Mouse (Mus musculus) spleen, postnatal 10 days (tissue): ENCODE measurements around the gene Cybrd1.

Experiments
- DNase-seq, 2 experiments: peaks; one replicate each; pipeline ENCODE4 v3.0.0; 2021 to 2022; ENCODE audit warnings: low spot score in 2 of 2

Gene Cybrd1

DNA sequence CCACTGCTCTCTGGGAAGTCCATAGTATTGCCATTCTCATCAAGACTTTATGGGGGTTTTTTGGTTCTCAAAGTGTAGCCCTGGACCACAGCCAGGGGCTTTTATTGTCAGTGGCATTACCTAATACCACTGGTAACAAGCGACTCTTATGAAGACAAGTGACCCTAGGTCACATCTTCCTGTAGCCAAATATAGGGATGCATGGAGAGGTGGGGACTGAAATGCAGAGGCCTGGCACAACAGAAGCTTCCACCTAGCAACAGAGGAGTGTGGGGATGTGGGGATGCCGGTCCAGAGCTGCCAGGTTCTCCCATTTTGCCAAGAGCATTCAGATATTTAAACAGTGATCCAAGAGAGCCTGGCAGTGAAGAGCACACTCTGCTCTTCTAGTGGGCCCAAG, 5.9 kb downstream of the Cybrd1 start:
- no peak for DNase-seq

DNA sequence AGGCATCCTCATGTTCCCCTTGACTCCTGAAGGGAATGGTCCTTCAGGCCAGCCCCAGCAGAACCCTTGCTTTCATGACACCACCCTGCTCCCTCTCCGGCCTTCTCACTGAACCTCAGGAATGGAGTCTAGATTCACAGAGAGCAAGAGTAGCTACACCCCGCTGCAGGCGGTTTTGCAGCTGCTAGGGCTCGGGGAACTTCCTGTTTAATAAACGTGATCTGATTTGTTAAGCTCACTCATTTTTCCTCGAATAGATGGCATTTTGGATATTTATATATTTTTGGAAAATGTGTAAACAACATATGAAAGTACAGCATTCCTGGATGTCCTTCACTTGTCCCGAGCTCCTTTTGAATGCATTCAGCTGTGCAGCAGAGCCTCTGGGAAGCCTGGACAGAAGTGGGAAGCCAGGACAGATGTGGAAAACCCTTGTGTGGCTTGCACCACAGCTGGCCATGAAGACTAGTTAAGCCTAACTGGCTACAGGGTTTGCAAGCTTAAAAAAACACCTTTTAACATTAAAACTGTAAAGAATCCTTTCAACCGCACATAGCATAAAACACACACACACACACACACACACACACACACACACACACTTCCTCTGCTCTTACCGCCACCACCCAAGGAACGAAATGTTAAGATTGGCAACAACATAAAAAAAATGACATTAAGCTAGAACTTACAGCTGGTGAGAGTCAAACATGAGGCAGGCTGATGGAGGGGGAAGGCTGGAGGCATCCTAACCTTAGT, 10.2 kb downstream of the Cybrd1 start:
- DNase-seq: no peak

DNA sequence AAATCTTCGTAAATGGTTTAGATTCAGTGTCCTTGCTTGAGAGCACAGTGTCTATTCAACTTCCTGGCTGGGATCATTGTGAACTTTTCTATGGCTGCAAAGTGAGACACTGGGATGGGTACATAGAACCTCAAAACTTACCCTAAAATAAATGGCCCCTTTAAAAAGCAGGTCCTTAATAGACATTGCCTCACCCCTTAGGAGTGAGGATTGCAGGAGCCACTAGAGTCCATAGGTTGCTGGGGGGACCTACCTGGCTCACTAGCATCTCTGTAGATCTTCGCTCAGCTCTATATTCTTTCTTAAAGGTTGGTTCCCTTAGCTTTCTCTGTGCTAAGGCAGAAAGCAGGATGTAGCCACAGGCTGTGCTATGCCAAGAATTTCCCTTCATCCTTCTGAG, 12.6 kb downstream of the Cybrd1 start:
- no peak for DNase-seq

DNA sequence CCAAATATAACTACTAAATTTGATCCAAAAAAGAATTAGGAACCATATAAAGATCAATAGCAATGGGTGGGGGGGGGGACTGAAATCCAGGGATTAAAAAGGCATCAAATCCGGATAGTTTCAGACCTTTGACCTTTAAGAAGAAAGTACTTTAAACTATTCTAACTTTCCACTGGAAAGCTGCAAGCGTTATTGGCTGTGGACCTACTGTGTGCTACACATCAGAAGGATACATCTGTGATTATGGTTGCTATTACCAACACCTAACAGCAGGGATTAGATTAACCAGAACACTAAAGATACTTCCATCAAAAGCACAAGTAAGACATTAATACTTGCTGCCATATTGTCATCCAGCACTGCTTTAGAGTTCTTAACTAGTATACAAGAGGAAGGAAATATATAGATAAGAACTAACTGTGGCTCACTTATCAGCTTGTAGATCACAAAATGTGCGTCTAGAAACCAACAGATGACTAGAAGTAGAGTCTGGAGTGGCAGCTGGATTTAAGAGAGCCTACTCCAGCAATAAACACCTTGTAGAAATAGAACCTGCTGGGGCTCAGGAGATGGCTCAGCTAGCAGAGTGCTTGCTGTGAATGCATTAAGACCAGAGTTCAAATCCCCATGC, 14.3 kb downstream of the Cybrd1 start:
- DNase-seq: no peak

DNA sequence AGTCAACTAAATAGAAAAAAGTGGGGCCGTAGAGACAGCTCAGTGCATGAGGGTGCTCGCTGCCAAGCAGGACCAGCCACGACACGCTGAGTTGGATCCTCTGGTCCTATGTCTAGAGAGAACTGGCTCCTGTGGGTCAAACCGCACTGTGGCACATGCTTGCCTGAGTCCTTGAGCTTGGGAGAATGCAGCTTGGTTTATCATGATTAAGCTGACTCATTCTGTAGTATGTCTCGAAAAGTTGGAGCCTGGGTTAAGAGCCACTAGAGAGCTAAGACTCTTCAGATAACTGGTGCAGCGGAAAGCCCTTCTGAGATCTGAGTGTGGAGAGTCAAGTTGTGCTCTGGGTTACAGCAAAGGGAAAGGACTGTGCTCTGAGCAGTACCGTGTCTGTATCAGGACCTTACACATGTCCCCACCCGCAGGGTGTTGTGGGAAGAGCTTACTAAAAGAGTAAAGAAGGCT, 16.4 kb downstream of the Cybrd1 start:
- DNase-seq: no peak

DNA sequence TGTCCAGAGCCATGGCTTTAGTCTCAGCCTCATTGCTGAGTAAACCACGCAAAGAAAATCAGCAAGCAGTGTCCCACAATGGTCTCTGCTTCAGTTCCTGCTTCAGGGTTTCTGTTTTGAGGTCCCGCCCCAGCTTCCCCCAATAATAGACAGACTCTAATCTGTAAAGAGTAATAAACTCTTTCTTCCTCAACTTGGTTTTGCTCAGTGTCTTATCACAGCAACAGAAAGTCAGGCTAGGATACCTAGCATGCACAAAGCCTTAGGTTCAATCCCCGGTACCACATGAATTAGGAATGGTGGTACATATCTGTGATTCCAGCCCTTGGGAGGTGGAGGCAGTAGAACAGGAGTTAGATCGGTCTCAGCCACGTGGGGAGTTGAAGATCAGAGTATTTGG, 17.1 kb downstream of the Cybrd1 start:
- no peak for DNase-seq

DNA sequence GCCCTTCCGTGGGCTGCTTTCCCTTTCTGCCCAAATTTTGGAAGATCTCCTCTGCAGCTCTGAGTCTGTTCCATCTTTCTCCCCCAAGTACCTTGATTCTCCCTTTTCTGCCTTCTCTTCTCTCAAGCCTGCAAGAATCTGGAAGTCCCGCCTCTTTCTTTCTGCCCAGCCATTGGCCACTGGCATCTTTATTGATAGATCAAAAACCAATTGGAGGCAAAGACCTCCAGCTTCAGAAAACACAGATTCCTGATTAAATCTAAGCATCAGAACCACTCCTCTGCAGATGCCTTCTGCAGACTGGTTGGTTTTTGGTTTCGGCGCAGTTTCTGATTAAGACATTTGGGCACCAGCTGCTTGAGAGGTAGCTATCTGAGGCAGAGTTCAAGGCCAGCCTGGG, 22.9 kb downstream of the Cybrd1 start:
- no peak for DNase-seq

DNA sequence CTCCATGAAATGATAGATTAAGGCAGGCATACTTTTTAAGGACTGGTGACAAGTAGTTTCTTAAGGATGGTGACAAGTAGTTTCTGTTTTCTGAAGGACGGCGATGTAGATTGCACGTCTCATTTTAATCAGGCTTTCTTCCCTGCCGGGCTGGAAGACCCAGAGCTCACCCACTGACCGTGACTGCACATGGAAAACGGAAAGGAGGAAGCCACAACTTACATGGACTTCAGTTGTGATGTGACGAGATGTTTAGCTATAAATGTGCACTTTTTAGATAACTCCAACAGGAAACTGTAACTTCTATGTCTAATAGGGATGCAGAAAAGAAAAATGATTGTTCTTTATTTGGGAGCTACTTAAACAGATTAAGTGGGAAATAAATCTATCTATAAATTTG, 24.7 kb downstream of the Cybrd1 start:
- no peak for DNase-seq

DNA sequence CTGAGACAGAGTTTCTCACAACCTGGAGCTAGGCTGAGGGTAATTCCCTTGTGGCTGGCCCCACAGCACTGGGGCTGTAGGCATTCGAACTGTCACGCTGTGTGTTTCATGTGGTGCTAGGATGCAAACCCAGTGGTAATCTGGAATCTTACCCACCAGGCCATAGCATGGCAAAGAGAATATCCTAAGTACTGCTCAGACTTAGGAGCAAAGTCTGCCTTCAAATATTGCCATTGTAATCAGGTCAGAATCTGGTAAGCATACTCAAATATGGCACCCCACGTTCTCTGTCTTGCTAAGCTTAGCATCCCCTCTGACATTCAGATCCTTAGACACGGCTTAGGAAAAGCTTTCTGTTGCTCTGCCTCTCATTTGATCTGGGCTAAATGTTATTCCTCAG, 28.1 kb downstream of the Cybrd1 start:
- DNase-seq: no peak

DNA sequence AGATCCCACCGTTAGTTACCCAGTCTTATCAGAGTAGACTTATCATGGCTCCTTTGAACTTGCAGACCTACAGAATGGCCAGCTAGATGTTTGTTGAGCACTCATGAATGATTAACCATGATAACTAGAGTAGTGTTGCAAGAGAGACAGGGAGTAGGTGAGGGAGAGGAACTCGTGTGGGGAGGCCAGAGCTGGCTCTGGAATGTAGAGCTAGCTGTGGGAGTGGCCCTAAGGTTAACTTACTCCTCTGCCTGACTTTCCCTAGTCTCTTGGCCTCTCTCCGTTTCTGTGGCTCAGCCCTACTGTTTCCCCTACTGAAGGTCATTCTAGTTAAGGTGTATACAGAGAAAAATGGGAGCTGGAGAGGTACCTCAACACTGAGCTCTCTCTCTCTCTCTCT, 28.5 kb downstream of the Cybrd1 start:
- no peak for DNase-seq

DNA sequence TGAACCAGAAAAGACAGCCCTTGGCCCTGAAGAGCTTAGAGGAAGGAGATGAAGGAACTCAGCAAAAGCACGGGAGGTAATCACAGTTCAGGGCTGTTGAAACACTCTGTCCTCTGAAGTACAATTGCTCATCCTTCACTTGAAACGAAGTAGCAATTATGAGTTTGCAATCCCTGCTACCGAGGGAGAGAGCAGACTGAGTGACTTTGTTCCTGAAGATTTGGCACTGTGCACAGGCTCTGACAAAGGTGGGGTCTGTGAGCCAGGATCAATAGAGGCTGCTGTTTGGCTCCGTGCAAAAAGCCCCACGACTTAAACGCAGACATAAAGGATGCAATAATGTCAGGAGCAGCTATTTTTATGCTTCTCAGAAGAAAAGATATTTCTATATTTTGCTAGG, 30.1 kb downstream of the Cybrd1 start:
- DNase-seq: no peak

DNA sequence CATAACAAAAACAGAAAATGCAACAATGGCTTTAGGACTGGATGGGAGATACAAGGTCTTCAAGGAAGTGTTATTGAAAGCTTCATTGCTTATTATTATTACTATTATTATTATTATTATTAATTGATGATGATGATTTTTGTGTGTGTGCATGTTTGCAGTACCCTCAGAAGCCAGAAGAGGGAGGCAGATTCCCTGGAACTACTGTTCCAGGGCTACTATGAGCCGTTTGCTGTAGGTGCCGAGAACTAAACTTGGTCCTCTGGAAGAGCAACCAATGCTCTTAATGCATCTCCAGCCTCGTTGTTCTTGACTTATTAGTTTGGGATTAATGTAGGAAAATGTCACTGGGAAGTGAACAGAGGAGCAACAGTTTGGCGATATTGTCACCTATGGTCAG, 34.4 kb downstream of the Cybrd1 start:
- no peak for DNase-seq

DNA sequence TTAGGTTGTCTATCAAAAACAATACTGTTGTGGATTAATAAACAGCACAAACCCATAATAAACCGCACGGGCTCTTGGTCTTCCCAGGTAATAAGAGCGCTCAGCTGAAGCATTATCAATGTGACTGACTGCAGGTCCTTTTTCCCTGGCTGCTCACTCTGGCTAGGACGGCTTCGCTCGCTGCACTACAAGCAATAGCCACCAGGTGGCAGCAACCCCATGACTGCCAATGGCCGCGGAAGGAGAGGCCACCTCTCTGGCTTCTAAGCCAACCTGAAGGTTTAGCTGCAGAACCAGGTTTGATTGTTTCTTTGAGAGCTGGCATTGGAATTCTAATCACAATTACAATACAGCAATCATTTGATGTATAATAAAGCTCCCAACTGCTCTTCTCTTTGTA, 37.8 kb downstream of the Cybrd1 start:
- DNase-seq: peak; percentile 67 to 83

DNA sequence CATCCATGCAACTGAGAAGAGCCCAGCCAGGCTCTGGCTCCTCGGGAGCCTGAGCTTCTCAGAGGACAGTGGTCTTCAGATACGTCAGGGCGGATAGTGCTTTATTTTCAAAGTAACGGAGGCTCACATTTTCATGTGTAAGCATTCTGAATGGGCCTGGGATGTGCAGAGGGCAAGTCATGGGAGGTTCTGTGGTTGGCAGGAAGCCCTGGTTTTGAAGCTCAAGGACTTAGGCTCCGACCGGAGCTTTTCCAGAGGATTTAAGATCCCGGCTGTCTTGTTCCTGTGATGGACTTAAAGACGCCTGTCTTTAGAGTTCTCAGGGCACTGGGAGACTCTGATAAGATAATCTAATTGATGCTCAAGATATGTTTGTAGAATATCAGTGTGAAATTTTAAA, 38.7 kb downstream of the Cybrd1 start:
- no peak for DNase-seq

DNA sequence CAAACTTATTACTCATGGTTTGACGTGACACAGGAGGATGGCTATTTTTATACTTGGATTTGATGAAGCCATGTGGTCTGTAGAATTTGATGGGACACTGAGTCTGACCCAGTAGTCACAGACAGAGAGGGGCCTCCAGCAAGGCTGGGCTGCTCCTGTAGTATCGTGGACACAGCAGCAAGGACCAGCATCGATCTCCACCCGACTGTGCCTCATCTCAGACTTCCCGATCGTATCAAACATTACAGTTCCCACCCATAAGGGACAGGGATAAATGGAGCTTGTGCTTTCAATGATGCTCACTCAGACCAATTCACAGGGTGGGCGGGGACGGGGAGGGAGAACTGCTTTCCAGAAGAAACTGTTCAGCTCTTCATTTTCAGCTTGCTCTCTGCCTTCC, 40.2 kb downstream of the Cybrd1 start:
- no peak for DNase-seq

DNA sequence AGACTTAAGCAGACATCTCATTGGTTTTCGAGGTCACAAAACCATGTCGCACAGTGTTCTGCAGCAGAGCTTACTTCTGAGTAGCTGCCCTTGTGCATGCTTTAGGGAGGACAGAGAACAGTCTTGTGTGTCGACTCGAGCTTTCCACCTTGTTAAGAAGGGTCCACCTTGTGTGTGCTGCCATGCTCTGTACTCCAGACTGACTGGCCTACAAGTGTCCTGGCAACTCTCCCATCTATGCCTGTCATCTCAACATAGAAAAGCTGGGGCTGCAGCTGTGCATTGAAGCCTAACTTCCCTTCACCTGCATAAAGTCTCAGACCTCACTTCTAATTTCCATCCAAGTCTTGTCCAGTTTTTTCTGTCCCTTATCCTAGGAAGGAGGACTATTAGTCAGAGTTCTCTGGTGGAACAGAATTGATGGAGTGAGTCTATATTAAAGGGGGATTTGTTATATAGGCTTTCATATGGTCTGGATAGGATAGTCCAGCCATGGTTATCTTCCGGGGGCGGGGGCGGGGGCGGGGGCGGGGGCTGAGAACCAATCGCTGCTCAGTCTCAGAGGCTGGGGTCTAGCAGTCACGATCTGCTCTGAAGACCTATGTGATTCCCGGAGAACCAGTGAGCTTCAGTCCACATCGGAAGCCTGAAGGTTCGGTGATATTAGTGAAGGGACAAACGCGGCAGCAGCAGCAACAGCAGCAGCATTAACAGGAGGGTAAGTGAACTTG, 42.0 kb downstream of the Cybrd1 start:
- DNase-seq: no peak

DNA sequence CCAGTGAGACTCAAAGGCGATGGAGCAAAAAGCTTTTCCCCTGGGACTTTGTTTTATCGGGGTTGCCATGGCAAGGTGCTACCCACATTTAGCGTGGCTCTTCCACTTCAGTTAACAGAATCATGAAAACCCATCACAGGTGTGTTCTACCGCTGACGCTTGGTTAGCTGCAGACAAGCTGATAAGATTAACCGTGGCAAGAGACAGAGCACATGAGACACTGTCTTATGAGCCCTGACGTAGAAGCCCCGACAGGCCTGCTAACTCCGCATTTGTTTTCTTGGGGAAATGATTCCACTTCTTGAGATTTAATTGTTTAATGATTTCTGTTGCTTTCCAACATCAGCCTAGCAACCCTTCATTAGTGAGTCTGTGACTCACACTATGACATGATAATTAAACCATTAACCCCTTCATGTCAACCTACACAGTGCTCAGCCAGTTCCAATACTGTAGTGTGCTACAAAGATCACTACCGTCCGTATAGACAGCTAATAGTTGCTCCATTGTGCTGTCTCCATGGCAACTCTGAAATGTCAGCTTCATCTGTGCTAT, 42.7 kb downstream of the Cybrd1 start:
- no peak for DNase-seq

DNA sequence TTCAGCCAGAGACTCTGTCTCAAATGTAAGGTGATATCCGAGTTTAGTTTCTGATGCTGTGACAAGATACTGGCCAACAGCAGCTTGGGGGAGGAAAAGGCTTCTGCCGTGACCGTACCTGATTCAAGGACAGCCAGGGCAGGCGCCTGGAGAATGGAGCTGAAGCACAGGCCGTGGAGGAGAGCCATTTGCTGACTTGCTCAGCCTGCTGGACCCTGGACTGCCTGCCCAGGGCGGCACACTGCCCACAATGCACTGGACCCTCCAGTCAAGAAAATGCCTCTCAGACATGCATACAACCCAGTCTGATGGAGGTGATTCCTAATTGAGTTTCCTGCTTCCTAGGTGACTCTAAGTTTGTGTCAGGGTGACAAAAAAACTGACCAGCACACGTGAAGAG, 43.8 kb downstream of the Cybrd1 start:
- DNase-seq: no peak

DNA sequence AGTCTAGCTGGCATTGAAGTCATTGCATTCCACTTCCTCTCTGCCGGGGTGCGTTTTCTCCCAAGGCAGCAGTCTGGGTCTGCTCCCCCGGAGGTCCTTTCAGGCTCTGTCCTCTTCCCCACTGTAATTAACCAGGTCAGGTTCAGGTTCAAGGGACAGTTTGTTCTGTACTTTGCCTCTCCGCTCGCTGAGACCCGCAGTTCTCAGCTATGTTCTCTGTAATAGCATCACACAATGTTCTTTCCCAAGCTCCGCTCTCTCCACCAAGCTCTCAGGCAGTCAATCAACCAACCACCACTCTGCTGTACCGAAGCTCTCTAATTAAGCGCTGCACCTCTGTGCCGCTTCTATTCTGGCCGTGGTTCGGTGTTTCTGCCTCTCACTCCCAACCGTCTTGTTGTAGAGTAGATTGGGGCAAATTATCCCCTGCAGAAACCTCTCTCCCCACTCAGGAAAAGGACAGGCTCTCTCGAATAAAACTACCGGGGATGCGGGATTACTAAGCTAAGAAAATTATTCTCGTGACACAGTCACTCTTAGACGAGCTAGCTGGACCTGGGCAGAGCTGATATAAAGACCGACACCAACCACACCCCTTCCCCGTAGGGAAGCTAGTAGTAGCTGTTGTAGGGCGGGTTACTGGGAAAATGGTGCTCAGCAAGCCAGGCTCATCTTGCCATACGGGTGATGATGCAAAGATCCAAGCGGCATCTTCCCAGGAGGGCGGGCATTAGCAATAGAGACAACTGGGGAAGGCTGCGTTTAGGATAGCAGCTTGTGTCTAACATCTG, 45.3 kb downstream of the Cybrd1 start:
- no peak for DNase-seq

DNA sequence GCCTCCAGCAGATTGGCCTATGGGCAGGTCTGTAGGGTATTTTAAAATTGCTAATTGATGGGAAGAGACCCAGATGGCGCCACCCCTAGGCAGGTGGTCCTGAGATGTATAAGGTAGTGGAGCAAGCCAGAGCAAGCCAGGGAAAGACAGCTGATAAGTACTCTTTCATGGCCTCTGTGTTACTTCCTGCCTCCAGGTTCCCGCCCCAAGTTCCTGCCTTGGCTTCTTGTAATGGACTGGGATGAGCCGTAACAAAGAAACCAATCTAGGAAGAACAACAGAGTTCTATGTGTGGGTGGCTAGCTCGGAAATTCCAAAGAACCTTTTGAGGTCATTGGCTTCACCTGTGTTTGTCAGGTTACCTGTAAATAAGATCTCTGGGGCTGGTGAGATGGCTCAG, 49.5 kb downstream of the Cybrd1 start:
- no peak for DNase-seq

DNA sequence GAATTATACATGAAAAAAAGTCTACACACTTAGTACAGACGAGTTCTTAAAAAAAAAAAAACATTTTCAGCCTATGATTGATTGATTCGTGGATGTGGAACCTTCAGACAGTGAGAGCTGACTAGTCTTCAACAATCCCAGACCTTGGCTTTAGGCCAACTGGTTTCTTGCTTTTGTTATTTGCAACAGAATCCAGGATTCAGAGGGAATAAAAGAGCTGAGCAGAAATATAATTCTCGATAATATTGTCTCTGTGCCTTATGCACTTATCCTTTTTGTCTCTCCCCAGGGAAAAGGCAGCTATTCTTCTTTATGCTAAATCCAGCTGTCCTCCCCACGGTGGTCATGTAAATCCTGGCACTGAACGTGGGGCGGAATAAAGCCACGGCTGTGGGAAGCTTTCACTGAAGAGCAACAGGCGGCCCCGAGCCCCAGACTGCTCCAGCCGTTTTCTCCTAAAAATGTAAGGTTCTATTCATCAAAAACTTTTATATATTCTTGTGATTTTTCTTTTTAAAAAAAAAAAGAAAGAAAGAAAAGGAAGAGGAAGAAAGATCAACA, 50.8 kb downstream of the Cybrd1 start:
- no peak for DNase-seq

DNA sequence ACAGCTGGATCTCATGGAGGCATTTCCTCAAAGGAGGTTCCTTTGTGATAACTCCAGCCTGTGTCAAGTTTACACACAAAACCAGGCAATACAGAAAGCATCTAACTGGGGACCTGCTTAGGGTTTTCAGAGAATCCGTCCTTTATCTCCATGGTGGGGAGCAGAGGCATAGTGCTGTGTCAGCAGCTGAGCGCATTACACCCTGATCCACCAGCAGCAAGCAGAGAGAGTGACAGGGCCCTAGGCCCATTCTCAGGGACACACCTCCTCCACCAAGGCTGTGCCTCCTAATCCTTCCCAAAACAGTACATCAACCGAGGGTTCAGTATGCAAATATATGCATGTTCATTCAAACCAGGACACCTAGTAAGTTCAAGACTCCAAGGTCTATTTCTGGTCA, 55.3 kb downstream of the Cybrd1 start:
- DNase-seq: no peak
